Mouse (Mus musculus) brain, embryonic 14.5 days (tissue): ENCODE measurements at regions not wholly inside any gene's neighbourhood (a gene's known extent, or its start where the extent isn't known, plus 50 kb on each side); places are given as distances from the start of the nearest gene placed in this dataset.
"Not testable (repeated sequence)": the region's sequence is repeated elsewhere in the genome, so short reads cannot be mapped to it uniquely, and the experiment has no call there.

Source experiments
- DNase-seq: peaks from one replicate; pipeline ENCODE4 v3.0.0-alpha.2; 2011; ENCODE audit warnings: low read depth
- CTCF ChIP-seq: fragments of 200-500 bp; IDR thresholded peaks from 2 replicates; pipeline ENCODE4 v1.5.1; 2012; ENCODE audit warnings: inconsistent platforms, mild to moderate bottlenecking, moderate library complexity, borderline replicate concordance; ENCODE audit not compliant: insufficient read depth, insufficient read length; ENCODE audit errors: extremely low read depth
- POLR2A ChIP-seq: fragments of 200-500 bp; IDR thresholded peaks from 2 replicates; pipeline ENCODE4 v1.6.1; 2012; ENCODE audit warnings: mild to moderate bottlenecking, inconsistent platforms, borderline replicate concordance; ENCODE audit not compliant: poor library complexity, insufficient read depth, insufficient read length, severe bottlenecking; ENCODE audit errors: extremely low read depth

GRCm38 (mm10) chr10:126295853-126296252 lies 329.9 kb downstream of the Lrig3 start:
- TF ChIP-seq POLR2A (no peak), CTCF (no peak)
- DNase-seq: peak; percentile 7

GRCm38 (mm10) chr10:126291765-126292164 lies 325.8 kb downstream of the Lrig3 start:
- TF ChIP-seq POLR2A: no peak
- DNase-seq: no peak

- not testable (repeated sequence) for DNase-seq
Measured at GRCm38 (mm10) chr10:126285096-126285495, 319.1 kb downstream of the Lrig3 start.

- TF ChIP-seq POLR2A (no peak), CTCF (no peak)
- no peak for DNase-seq
Measured at GRCm38 (mm10) chr10:126270376-126270775, 304.4 kb downstream of the Lrig3 start.

GRCm38 (mm10) chr10:126267321-126267998 lies 301.5 kb downstream of the Lrig3 start:
- DNase-seq: no peak
- no peak for TF ChIP-seq POLR2A
- TF ChIP-seq CTCF: no peak

- no peak for TF ChIP-seq POLR2A
- no peak for TF ChIP-seq CTCF
- peak; percentile 29 for DNase-seq
Measured at GRCm38 (mm10) chr10:126257171-126257570, 291.2 kb downstream of the Lrig3 start.

- no peak for TF ChIP-seq POLR2A
- no peak for TF ChIP-seq CTCF
- no peak for DNase-seq
Measured at GRCm38 (mm10) chr10:126254198-126254597, 288.2 kb downstream of the Lrig3 start.

- TF ChIP-seq CTCF (no peak), POLR2A (no peak)
- DNase-seq: peak; percentile 54
Measured at GRCm38 (mm10) chr10:126249176-126249575, 283.2 kb downstream of the Lrig3 start.

- TF ChIP-seq POLR2A: no peak
- no peak for TF ChIP-seq CTCF
- DNase-seq: no peak
Measured at GRCm38 (mm10) chr10:126243051-126243450, 277.1 kb downstream of the Lrig3 start.

GRCm38 (mm10) chr10:126239536-126239935 lies 273.6 kb downstream of the Lrig3 start:
- TF ChIP-seq POLR2A (no peak), CTCF (no peak)
- DNase-seq: no peak
